Mouse (Mus musculus): ENCODE results near the gene Gm379. TPM values are rescaled to one million over a fixed set of nuclear protein-coding genes. Genes with fewer than 3 reads are reported as not detected.

Gm379 gene
- polyA plus RNA-seq (2016; fragmentation: Nextera tagmentation; extraction: Ambion mirVana) = 0.24 TPM in 1 of 2 replicates, not detected in the other

- no peak for ATAC-seq (ENCODE audit: insufficient number of reproducible peaks, insufficient read depth, low FRiP score, low TSS enrichment, low read depth)
- Histone ChIP-seq H3K9me3 (no peaks in the 10 kb centered on the region), H3K27ac (no peak within 1 kb of the TSS), H3K4me3 (replicated peaks) (no peak within 1 kb of the TSS), H3K27me3 (no peaks in the 10 kb centered on the region), H3K4me1 (replicated peaks) (no peaks in the 10 kb centered on the region), H3K4me2 (no peak within 1 kb of the TSS), H3K9ac (replicated peaks) (no peak within 1 kb of the TSS), H3K36me3 (no peaks in the 10 kb centered on the region)
- WGBS = 84% methylated on average over 2 of the region's 2 CpGs
Measured at GRCm38 (mm10) chrX:108664885-108665284, at the start of gene Gm379. Gm379 (minus strand) TSS chrX:108664891.

- H3K9ac ChIP-seq (replicated peaks) = no peak overlapping the region
- H3K9me3 ChIP-seq = no peaks in the 10 kb centered on the region
- H3K4me1 ChIP-seq (replicated peaks) = no peaks in the 10 kb centered on the region
- H3K36me3 ChIP-seq = no peaks in the 10 kb centered on the region
- WGBS = 92% methylated on average over 2 of the region's 2 CpGs
- no peak overlapping the region for H3K4me2 ChIP-seq
- H3K27me3 ChIP-seq = no peaks in the 10 kb centered on the region
- no peak for ATAC-seq (ENCODE audit: insufficient number of reproducible peaks, insufficient read depth, low FRiP score, low TSS enrichment, low read depth)
- H3K4me3 ChIP-seq (replicated peaks) = no peak overlapping the region
- H3K27ac ChIP-seq = no peak overlapping the region
Measured at GRCm38 (mm10) chrX:108704312-108704711, 39.6 kb upstream of the Gm379 start.

GRCm38 (mm10) chrX:108668868-108669267 lies 4.2 kb upstream of the Gm379 start:
- Histone ChIP-seq H3K4me2 (no peak overlapping the region), H3K36me3 (no peaks in the 10 kb centered on the region), H3K9ac (replicated peaks) (no peak overlapping the region), H3K4me3 (replicated peaks) (no peak overlapping the region), H3K27me3 (no peaks in the 10 kb centered on the region), H3K4me1 (replicated peaks) (no peaks in the 10 kb centered on the region), H3K9me3 (no peaks in the 10 kb centered on the region), H3K27ac (no peak overlapping the region)
- no peak for ATAC-seq (ENCODE audit: insufficient number of reproducible peaks, insufficient read depth, low FRiP score, low TSS enrichment, low read depth)
- whole genome bisulfite sequencing = 40% methylated on average over 1 of the region's 1 CpGs

DNA sequence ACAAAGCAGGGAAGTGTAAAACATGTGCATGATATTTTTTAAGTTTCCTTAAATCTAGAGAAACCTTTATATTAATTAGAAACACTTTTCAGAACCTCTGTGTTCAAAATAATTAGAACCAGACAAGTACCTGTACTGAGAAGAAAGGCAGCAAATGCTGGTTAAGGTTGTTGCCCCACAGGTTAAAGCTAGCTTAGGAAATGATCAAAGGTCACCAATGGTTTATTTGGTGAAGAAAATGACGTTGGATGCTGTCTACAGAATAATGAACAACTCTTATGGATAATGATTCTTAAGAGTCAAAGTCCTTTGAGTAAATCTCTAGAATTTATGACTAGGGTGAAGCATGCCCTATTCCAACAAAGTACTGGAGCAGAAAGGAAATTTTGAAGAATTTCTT lies 42.7 kb downstream of the Gm379 start:
- Histone ChIP-seq H3K27ac (no peak overlapping the region), H3K4me1 (replicated peaks) (no peaks in the 10 kb centered on the region), H3K27me3 (no peaks in the 10 kb centered on the region), H3K9me3 (no peaks in the 10 kb centered on the region), H3K4me3 (replicated peaks) (no peak overlapping the region), H3K4me2 (no peak overlapping the region), H3K36me3 (no peaks in the 10 kb centered on the region), H3K9ac (replicated peaks) (no peak overlapping the region)
- ATAC-seq (ENCODE audit: insufficient number of reproducible peaks, insufficient read depth, low FRiP score, low TSS enrichment, low read depth) = no peak
- WGBS = 21% methylated on average over 1 of the region's 1 CpGs

GRCm38 (mm10) chrX:108620886-108621285 lies 43.8 kb downstream of the Gm379 start:
- whole genome bisulfite sequencing = 96% methylated on average over 1 of the region's 1 CpGs
- no peak overlapping the region for H3K4me3 ChIP-seq (replicated peaks)

More at GRCm38 (mm10) chrX:108620886-108621285, 43.8 kb downstream of the Gm379 start:
- H3K27me3 ChIP-seq = no peaks in the 10 kb centered on the region
- H3K9ac ChIP-seq (replicated peaks) = no peak overlapping the region
- no peak for ATAC-seq (ENCODE audit: insufficient number of reproducible peaks, insufficient read depth, low FRiP score, low TSS enrichment, low read depth)
- no peaks in the 10 kb centered on the region for H3K36me3 ChIP-seq
- no peaks in the 10 kb centered on the region for H3K4me1 ChIP-seq (replicated peaks)
- H3K9me3 ChIP-seq = no peaks in the 10 kb centered on the region
- H3K4me2 ChIP-seq = no peak overlapping the region
- no peak overlapping the region for H3K27ac ChIP-seq

Other genes starting within 250 kb of the Gm379 start
- 3.7 and 4.4 TPM in 2 replicates for gene Brwd3, start 169.5 kb upstream of the Gm379 start, polyA plus RNA-seq (2016; fragmentation: Nextera tagmentation; extraction: Ambion mirVana)

All from limb, embryonic 12.5 days (tissue).